Mouse (Mus musculus): ENCODE data around the gene Hs3st3a1.

The Hs3st3a1 gene

GRCm38 (mm10) chr11:64489587-64490433 lies 54.7 kb downstream of the Hs3st3a1 start:
- no peak for DNase-seq (ENCODE audit: low spot score in 2 of 2)

- DNase-seq (ENCODE audit: low spot score in 2 of 2): no peak
Measured at GRCm38 (mm10) chr11:64494448-64494847, 59.3 kb downstream of the Hs3st3a1 start.

- no peak for DNase-seq (ENCODE audit: low spot score in 2 of 2)
Measured at GRCm38 (mm10) chr11:64495935-64496334, 60.8 kb downstream of the Hs3st3a1 start.

- DNase-seq (ENCODE audit: low spot score in 2 of 2): no peak
Measured at GRCm38 (mm10) chr11:64496677-64497076, 61.5 kb downstream of the Hs3st3a1 start.

- DNase-seq (ENCODE audit: low spot score in 2 of 2): no peak
Measured at GRCm38 (mm10) chr11:64500536-64501112, 65.5 kb downstream of the Hs3st3a1 start.

- no peak for DNase-seq (ENCODE audit: low spot score in 2 of 2)
Measured at GRCm38 (mm10) chr11:64503040-64503439, 67.9 kb downstream of the Hs3st3a1 start.

- no peak for DNase-seq (ENCODE audit: low spot score in 2 of 2)
Measured at GRCm38 (mm10) chr11:64505924-64506323, 70.8 kb downstream of the Hs3st3a1 start.

- DNase-seq (ENCODE audit: low spot score in 2 of 2): no peak
Measured at GRCm38 (mm10) chr11:64507024-64507423, 71.9 kb downstream of the Hs3st3a1 start.

GRCm38 (mm10) chr11:64509106-64509505 lies 74.0 kb downstream of the Hs3st3a1 start:
- DNase-seq (ENCODE audit: low spot score in 2 of 2): no peak

- no peak for DNase-seq (ENCODE audit: low spot score in 2 of 2)
Measured at GRCm38 (mm10) chr11:64512301-64512700, 77.2 kb downstream of the Hs3st3a1 start.

- DNase-seq (ENCODE audit: low spot score in 2 of 2): no peak
Measured at GRCm38 (mm10) chr11:64513419-64513818, 78.3 kb downstream of the Hs3st3a1 start.

- no peak for DNase-seq (ENCODE audit: low spot score in 2 of 2)
Measured at GRCm38 (mm10) chr11:64516712-64517589, 81.8 kb downstream of the Hs3st3a1 start.

GRCm38 (mm10) chr11:64518146-64518841 lies 83.2 kb downstream of the Hs3st3a1 start:
- DNase-seq (ENCODE audit: low spot score in 2 of 2): no peak

- DNase-seq (ENCODE audit: low spot score in 2 of 2): no peak
Measured at GRCm38 (mm10) chr11:64523993-64524570, 89.0 kb downstream of the Hs3st3a1 start.

GRCm38 (mm10) chr11:64537230-64537629 lies 102.1 kb downstream of the Hs3st3a1 start:
- DNase-seq (ENCODE audit: low spot score in 2 of 2): no peak

GRCm38 (mm10) chr11:64541866-64542265 lies 106.7 kb downstream of the Hs3st3a1 start:
- DNase-seq (ENCODE audit: low spot score in 2 of 2): no peak

GRCm38 (mm10) chr11:64542335-64542734 lies 107.2 kb downstream of the Hs3st3a1 start:
- no peak for DNase-seq (ENCODE audit: low spot score in 2 of 2)

- DNase-seq (ENCODE audit: low spot score in 2 of 2): no peak
Measured at GRCm38 (mm10) chr11:64543181-64543641, 108.1 kb downstream of the Hs3st3a1 start.

- DNase-seq (ENCODE audit: low spot score in 2 of 2): no peak
Measured at GRCm38 (mm10) chr11:64544236-64544635, 109.1 kb downstream of the Hs3st3a1 start.

GRCm38 (mm10) chr11:64549380-64549779 lies 114.2 kb downstream of the Hs3st3a1 start:
- DNase-seq (ENCODE audit: low spot score in 2 of 2): no peak

- DNase-seq (ENCODE audit: low spot score in 2 of 2): no peak
Measured at GRCm38 (mm10) chr11:64549955-64550354, 114.8 kb downstream of the Hs3st3a1 start.
